In the genomic region with DNA sequence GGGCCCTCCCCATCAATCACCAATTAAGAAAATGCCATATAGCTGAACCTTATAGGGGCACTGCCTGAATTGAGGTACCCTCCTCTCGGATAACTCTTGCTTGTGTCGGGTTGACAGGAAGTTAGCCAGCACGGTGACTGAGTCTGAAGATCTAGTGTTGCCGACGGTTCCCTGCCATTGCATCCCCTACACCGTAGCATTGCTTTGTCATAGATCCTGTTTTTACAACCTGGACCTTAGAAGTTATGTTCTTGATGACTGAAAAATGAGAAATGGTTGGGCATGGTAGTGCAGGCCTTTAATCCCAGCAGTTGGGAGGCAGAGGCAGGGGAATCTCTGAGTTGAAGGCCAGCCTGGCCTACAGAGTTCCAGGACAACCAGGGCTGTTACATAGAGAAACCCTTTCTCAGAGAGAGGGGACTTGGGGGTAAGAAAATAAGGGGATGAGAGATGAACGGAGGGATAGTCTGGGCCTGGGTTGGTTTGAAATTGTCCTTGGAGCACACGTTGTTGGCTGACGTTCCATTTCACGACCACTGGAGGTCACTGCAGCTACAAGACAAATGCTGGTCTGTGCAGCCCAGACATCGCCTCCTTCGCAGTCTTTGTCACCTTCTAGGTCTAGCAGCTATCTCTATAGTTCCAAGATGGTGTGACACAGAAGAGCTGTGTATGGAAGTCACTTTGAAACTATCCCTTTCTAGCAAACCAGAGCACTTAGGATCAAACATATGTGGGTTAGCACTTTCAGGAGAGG, we compare ENCODE assay signal across 9 mouse cellular contexts. TPM values are rescaled to one million over a fixed set of nuclear protein-coding genes. Genes with fewer than 3 reads are reported as not detected.
DNase-seq lines count a peak whose midpoint lies in the region; ATAC-seq and TF ChIP-seq lines count a peak whose summit lies in the region.
"Had no signal": no experiment of that assay in that cellular context is flagged by ENCODE, and none has a peak within 500 bp of the region (broad histone marks: within the 10 kb centered on the region; RNA-seq: fewer than 3 reads in every experiment).

No protein-coding gene starts in this region.

- H3K9ac ChIP-seq in heart, embryonic 16.5 days (ENCODE audit: low read length) = no peak overlapping the region
- H3K9ac ChIP-seq: liver, embryonic 13.5 days had no signal

- peaks cover 4% of the 10 kb centered on the region for H3K36me3 ChIP-seq in heart, embryonic 16.5 days (ENCODE audit: control insufficient read depth, insufficient read depth)

- DNase-seq in gastrocnemius, adult 2 months = peak; percentile 69
- DNase-seq in gastrocnemius, postnatal 25 days = no peak
- peak; percentile 20 for DNase-seq in Muller cell, postnatal 12 days (ENCODE audit: inconsistent ontology term)
- DNase-seq in cerebellum, postnatal 14 days = peak; percentile 85 to 87
- DNase-seq in kidney, postnatal 14 days = peak; percentile 77
- DNase-seq in lung, postnatal 36 days = peak; percentile 44
- DNase-seq in right cerebral cortex, postnatal 4 days = peak; percentile 60
- DNase-seq: liver, embryonic 13.5 days had no signal

- H3K27me3 ChIP-seq in heart, embryonic 16.5 days (ENCODE audit: control insufficient read depth, insufficient read depth, low read length) = no peaks in the 10 kb centered on the region
- H3K27me3 ChIP-seq: liver, embryonic 13.5 days had no signal

- WGBS in heart, embryonic 16.5 days = 48% methylated on average over 12 of the region's 12 CpGs

- H3K4me2 ChIP-seq in heart, embryonic 16.5 days (ENCODE audit: low read depth, low read length) = no peak overlapping the region
- H3K4me2 ChIP-seq: liver, embryonic 13.5 days had no signal

- peaks cover 35% of the 10 kb centered on the region for H3K4me1 ChIP-seq in heart, embryonic 16.5 days (ENCODE audit: control insufficient read depth, insufficient read depth, low read length)

- H3K9me3 ChIP-seq in heart, embryonic 16.5 days (replicated peaks; ENCODE audit: control insufficient read depth, low read length) = no peaks in the 10 kb centered on the region
- H3K9me3 ChIP-seq: liver, embryonic 13.5 days had no signal

- peak; percentile 82 for TF ChIP-seq CTCF in gastrocnemius, adult 2 months (IDR thresholded peaks at IDR 0.05)

- peak; percentile 21; the same call in 1 of the 2 replicates for ATAC-seq in heart, embryonic 16.5 days (replicated peaks; ENCODE audit: extremely low read depth, insufficient read depth, low FRiP score)

- no peak overlapping the region for H3K4me3 ChIP-seq in gastrocnemius, adult 2 months
- H3K4me3 ChIP-seq in heart, embryonic 16.5 days (ENCODE audit: low read length) = no peak overlapping the region
- H3K4me3 ChIP-seq: liver, embryonic 13.5 days had no signal

- H3K27ac ChIP-seq in gastrocnemius, adult 2 months = no peak overlapping the region
- H3K27ac ChIP-seq in heart, embryonic 16.5 days (ENCODE audit: low read length) = no peak overlapping the region
- H3K27ac ChIP-seq: liver, embryonic 13.5 days had no signal

- intact Hi-C loops in gastrocnemius, adult 2 months (cut with DNase I) = loop anchor here (1.0 kb wide), 2 partner anchors 121 to 156 kb away; no protein-coding TSS in a partner anchor

RNA-seq across cellular contexts. Expression of gene Stat1, which starts 27.2 kb away (rescaled TPM):
- total RNA-seq in gastrocnemius, adult 2 months (2021) = 10 to 100 TPM in 1 of 2 experiments, 1 to 10 TPM in 1; 9.2 to 16.4 TPM
- total RNA-seq in gastrocnemius, postnatal 25 days (2021) = 10 to 100 TPM; 12.2 to 13.4 TPM
- 36.5 and 50.3 TPM in 2 replicates for polyA plus RNA-seq in heart, embryonic 16.5 days (2015; fragmentation: Nextera tagmentation; extraction: Ambion mirVana)
